Mouse (Mus musculus): ENCODE results near the gene Aldh1l1. TPM values are rescaled to one million over a fixed set of nuclear protein-coding genes. Genes with fewer than 3 reads are reported as not detected.

The Aldh1l1 gene
- polyA plus RNA-seq, 1 experiment from 2014 or later, result 72.2 TPM

DNA sequence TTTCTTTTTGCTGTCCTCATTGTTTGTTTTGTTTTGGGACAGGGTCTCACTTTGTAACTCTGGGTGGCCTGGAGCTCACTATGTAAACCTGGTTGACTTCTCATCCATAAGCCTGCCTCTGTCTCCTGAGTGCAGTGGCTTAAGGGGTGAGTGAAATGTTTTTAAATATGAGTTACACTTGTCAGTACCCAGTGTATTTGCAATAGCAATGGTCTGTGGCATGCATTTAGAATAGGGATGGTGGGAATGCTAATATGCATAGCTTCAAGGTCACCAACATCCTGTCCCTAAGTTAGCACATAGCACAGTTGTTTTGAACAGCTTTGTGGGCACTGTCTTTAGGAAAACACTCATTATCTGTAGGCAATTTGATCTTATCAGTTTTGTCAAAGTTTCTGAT lies 21.2 kb downstream of the Aldh1l1 start:
- no peak overlapping the region for H3K4me3 ChIP-seq (ENCODE audit: low read depth, low read length)
- H3K9ac ChIP-seq (ENCODE audit: low read depth, low read length), result no peak overlapping the region
- H3K9me3 ChIP-seq (replicated peaks; ENCODE audit: control insufficient read depth, low read length, poor library complexity, severe bottlenecking), result no peaks in the 10 kb centered on the region
- no peak for ATAC-seq
- no peaks in the 10 kb centered on the region for H3K36me3 ChIP-seq (ENCODE audit: control insufficient read depth, insufficient read depth, low read length)
- H3K27ac ChIP-seq (ENCODE audit: low read length), result peak overlapping the region; percentile 74
- peaks cover 4% of the 10 kb centered on the region; the same call in 1 of the 2 replicates for H3K4me1 ChIP-seq (ENCODE audit: control insufficient read depth, insufficient read depth, low read length)
- H3K27me3 ChIP-seq (ENCODE audit: control insufficient read depth, insufficient read depth, low read depth, low read length), result no peaks in the 10 kb centered on the region
- H3K4me2 ChIP-seq (ENCODE audit: low read length), result no peak overlapping the region

DNA sequence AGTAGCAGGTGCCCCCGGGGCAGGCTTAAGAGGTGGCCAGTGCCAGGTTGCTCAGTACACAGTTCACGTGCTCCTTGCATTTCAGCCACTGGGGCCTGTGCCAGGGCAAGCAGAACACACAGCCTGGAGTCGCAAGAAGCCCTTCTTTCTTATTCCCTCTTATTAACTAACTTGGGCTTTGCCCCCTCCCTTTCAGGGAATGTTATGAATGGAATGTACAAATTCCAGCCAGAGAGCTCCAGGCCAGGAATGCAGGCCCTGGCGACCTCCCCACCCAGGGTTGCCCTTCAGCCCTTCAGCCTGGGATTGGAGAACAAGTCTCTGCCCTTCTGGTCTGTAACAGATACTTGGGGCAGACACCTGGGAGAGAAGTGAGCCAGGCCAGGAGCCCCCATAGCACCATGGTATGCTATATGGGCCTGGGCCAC lies 22.0 kb downstream of the Aldh1l1 start:
- H3K4me2 ChIP-seq (ENCODE audit: low read length), result no peak overlapping the region
- H3K4me3 ChIP-seq (ENCODE audit: low read depth, low read length), result no peak overlapping the region
- H3K27me3 ChIP-seq (ENCODE audit: control insufficient read depth, insufficient read depth, low read depth, low read length), result no peaks in the 10 kb centered on the region
- H3K27ac ChIP-seq (ENCODE audit: low read length), result peak overlapping the region; percentile 46; the same call in 1 of the 2 replicates
- H3K4me1 ChIP-seq (ENCODE audit: control insufficient read depth, insufficient read depth, low read length), result peaks cover 4% of the 10 kb centered on the region; the same call in 1 of the 2 replicates
- no peaks in the 10 kb centered on the region for H3K9me3 ChIP-seq (replicated peaks; ENCODE audit: control insufficient read depth, low read length, poor library complexity, severe bottlenecking)
- ATAC-seq, result peak; percentile 84
- no peak overlapping the region for H3K9ac ChIP-seq (ENCODE audit: low read depth, low read length)
- H3K36me3 ChIP-seq (ENCODE audit: control insufficient read depth, insufficient read depth, low read length), result no peaks in the 10 kb centered on the region
- whole genome bisulfite sequencing, result 40% methylated on average over 4 of the region's 4 CpGs

DNA sequence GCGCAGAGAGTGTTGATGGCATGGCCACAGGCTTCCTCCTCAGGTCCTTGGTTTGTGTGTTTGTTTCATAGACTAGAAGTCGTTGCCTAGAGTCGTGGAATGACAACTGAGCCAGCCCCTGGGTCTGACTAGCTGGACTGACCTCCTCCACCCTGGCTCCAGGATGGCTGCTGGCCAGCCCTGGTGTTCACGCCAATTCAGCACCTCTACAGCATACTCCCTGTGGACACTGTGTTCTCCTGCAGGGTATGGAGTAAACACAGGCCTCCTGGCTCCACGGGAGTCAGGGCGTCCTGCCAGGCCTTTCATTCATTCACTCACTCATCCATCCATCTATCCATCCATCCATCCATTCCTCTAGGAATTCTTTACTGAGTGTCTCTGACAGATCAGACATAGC lies 22.9 kb downstream of the Aldh1l1 start:
- no peak overlapping the region for H3K4me3 ChIP-seq (ENCODE audit: low read depth, low read length)
- H3K9me3 ChIP-seq (replicated peaks; ENCODE audit: control insufficient read depth, low read length, poor library complexity, severe bottlenecking), result no peaks in the 10 kb centered on the region
- peak overlapping the region; percentile 46; the same call in 1 of the 2 replicates for H3K27ac ChIP-seq (ENCODE audit: low read length)
- no peak overlapping the region for H3K9ac ChIP-seq (ENCODE audit: low read depth, low read length)
- peaks cover 4% of the 10 kb centered on the region; the same call in 1 of the 2 replicates for H3K4me1 ChIP-seq (ENCODE audit: control insufficient read depth, insufficient read depth, low read length)
- H3K27me3 ChIP-seq (ENCODE audit: control insufficient read depth, insufficient read depth, low read depth, low read length), result no peaks in the 10 kb centered on the region
- WGBS, result 67% methylated on average over 6 of the region's 6 CpGs
- H3K4me2 ChIP-seq (ENCODE audit: low read length), result no peak overlapping the region
- no peak for ATAC-seq
- H3K36me3 ChIP-seq (ENCODE audit: control insufficient read depth, insufficient read depth, low read length), result no peaks in the 10 kb centered on the region

DNA sequence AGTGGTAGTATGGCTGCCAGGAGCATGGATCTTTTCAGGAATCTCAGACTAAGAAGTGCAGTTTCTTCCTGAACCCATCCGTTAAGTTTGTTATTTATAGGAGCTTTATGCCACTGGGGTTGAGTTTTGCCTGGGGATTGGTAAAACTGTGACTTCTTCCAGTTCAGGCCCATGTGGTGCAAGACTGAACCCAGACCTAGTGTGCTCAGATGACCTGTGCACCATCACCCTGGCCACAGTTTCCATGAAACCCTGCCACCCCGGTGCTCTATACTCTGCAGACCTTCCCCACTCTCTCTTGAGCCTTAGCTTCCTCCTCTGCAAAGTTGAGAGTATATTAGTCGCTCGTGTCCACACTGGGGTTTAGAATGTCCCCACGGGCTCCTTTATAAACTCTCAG lies 26.2 kb downstream of the Aldh1l1 start:
- no peak for ATAC-seq
- H3K27me3 ChIP-seq (ENCODE audit: control insufficient read depth, insufficient read depth, low read depth, low read length), result no peaks in the 10 kb centered on the region
- H3K4me2 ChIP-seq (ENCODE audit: low read length), result no peak overlapping the region
- H3K27ac ChIP-seq (ENCODE audit: low read length), result no peak overlapping the region
- no peak overlapping the region for H3K9ac ChIP-seq (ENCODE audit: low read depth, low read length)
- 85% methylated on average over 5 of the region's 5 CpGs for WGBS
- no peaks in the 10 kb centered on the region for H3K36me3 ChIP-seq (ENCODE audit: control insufficient read depth, insufficient read depth, low read length)
- H3K4me1 ChIP-seq (ENCODE audit: control insufficient read depth, insufficient read depth, low read length), result peaks cover 4% of the 10 kb centered on the region; the same call in 1 of the 2 replicates
- H3K4me3 ChIP-seq (ENCODE audit: low read depth, low read length), result no peak overlapping the region
- no peaks in the 10 kb centered on the region for H3K9me3 ChIP-seq (replicated peaks; ENCODE audit: control insufficient read depth, low read length, poor library complexity, severe bottlenecking)

DNA sequence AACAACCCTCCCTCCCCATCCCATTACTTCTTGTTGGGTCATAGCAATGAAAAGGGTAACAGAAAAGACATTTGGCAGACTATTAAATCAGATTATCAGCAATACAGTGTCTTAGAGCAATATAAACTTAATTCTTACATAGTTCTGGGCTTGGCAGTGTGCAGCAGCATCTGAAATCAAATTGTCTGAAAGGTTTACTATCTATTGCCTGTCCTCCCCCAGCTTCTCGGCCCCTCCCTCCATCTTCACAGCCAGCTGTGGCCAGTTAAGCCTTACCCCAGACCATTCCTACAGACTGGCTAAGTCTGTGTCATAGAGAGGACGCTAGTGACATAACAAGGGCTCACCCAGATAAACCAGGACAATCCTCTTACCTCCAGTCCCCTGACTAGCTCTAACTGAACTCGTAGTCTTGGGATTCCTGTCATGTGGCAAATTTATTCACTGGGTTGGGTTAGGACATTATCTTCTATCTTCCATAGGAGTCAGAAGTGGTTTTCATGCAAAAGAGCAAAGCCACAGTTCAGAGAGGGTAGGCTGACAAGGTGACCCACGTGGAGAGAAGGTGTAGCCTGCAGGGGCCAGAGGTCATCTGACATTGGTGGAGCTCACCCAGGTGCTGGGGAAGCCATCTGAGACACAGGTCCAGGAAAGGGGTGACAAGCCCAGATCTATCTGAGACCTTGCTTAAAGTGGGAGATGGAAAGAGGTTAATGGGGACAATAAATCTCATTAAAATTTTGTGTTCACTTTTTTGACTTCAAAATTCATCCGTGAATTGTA lies 27.0 kb downstream of the Aldh1l1 start:
- no peaks in the 10 kb centered on the region for H3K9me3 ChIP-seq (replicated peaks; ENCODE audit: control insufficient read depth, low read length, poor library complexity, severe bottlenecking)
- H3K27ac ChIP-seq (ENCODE audit: low read length), result no peak overlapping the region
- no peak overlapping the region for H3K4me3 ChIP-seq (ENCODE audit: low read depth, low read length)
- H3K27me3 ChIP-seq (ENCODE audit: control insufficient read depth, insufficient read depth, low read depth, low read length), result no peaks in the 10 kb centered on the region
- no peaks in the 10 kb centered on the region for H3K36me3 ChIP-seq (ENCODE audit: control insufficient read depth, insufficient read depth, low read length)
- H3K4me2 ChIP-seq (ENCODE audit: low read length), result no peak overlapping the region
- WGBS, result 76% methylated on average over 5 of the region's 5 CpGs
- H3K9ac ChIP-seq (ENCODE audit: low read depth, low read length), result no peak overlapping the region
- peaks cover 4% of the 10 kb centered on the region; the same call in 1 of the 2 replicates for H3K4me1 ChIP-seq (ENCODE audit: control insufficient read depth, insufficient read depth, low read length)
- ATAC-seq, result no peak

DNA sequence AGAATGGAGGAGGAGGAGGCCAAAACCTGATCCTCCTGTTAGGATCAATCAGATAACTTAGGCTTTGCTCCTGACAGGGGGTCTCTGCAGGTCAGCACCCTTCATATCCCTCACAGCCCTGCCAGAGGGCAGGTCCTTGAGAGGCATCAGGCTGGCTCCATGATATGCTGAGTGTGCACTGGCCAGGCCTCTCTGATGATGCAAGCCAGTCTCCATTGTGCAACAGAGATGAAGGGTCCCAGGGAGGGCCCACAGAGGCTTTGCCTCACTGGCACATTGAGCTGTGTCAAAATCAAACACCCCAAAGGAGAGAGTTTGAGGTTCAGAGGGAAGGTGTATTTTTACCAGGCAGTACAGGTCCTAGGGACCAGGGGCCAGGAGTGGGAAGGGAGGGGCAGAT lies 28.1 kb downstream of the Aldh1l1 start:
- Histone ChIP-seq H3K27me3 (ENCODE audit: control insufficient read depth, insufficient read depth, low read depth, low read length) (no peaks in the 10 kb centered on the region), H3K27ac (ENCODE audit: low read length) (no peak overlapping the region), H3K4me1 (ENCODE audit: control insufficient read depth, insufficient read depth, low read length) (no peaks in the 10 kb centered on the region), H3K4me3 (ENCODE audit: low read depth, low read length) (no peak overlapping the region), H3K9me3 (replicated peaks; ENCODE audit: control insufficient read depth, low read length, poor library complexity, severe bottlenecking) (no peaks in the 10 kb centered on the region), H3K4me2 (ENCODE audit: low read length) (no peak overlapping the region), H3K36me3 (ENCODE audit: control insufficient read depth, insufficient read depth, low read length) (no peaks in the 10 kb centered on the region), H3K9ac (ENCODE audit: low read depth, low read length) (no peak overlapping the region)
- ATAC-seq, result no peak

DNA sequence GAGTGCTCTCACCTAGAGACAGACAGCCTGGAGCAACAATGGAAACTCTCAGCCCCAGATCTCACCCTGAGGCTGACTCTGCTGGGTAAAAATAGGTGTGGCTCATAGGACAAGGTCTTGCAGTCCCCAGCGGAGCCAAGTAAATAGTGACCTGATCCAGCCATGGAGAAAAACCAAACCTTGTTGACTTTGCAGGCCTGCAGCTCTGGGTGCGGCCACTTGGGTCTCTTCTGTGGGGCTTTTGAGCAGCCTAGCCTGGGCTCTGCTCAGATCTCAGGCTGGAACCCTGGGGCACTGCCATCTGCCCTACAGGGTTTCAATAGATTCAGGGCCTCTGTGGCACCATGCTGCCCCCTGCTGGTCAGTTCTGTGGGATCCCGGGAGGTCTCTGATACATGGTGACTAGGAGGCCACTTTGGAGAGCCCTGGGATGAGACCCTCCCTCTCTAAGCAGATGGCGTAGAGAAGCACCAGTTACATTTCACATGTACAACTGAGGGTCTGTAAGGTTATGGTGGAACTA lies 28.7 kb downstream of the Aldh1l1 start:
- no peaks in the 10 kb centered on the region for H3K36me3 ChIP-seq (ENCODE audit: control insufficient read depth, insufficient read depth, low read length)
- WGBS, result 49% methylated on average over 4 of the region's 4 CpGs
- H3K4me3 ChIP-seq (ENCODE audit: low read depth, low read length), result no peak overlapping the region
- no peaks in the 10 kb centered on the region for H3K27me3 ChIP-seq (ENCODE audit: control insufficient read depth, insufficient read depth, low read depth, low read length)
- no peaks in the 10 kb centered on the region for H3K9me3 ChIP-seq (replicated peaks; ENCODE audit: control insufficient read depth, low read length, poor library complexity, severe bottlenecking)
- no peaks in the 10 kb centered on the region for H3K4me1 ChIP-seq (ENCODE audit: control insufficient read depth, insufficient read depth, low read length)
- H3K4me2 ChIP-seq (ENCODE audit: low read length), result no peak overlapping the region
- no peak overlapping the region for H3K27ac ChIP-seq (ENCODE audit: low read length)
- H3K9ac ChIP-seq (ENCODE audit: low read depth, low read length), result no peak overlapping the region
- ATAC-seq, result peak; percentile 58

DNA sequence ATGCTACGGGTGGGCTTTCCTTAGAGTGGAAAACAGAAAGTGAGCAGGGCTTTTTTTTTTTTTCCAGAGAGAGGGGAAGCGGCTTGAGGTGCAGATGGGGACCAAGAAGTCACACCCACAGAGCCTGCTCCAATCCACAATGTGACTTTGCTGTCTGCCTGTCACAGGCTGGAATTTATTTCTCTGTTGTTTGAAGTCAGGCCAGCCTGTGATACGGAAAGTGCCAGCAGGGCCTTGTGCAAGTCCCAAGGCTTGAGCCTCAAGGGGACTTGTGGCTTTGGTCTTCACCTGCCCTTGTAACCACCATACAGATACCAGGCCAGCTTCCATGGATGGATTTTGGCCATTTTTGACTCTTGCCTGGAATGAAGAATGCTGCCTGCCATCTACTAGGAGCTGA lies 32.7 kb downstream of the Aldh1l1 start:
- Histone ChIP-seq H3K27me3 (ENCODE audit: control insufficient read depth, insufficient read depth, low read depth, low read length) (no peaks in the 10 kb centered on the region), H3K9me3 (replicated peaks; ENCODE audit: control insufficient read depth, low read length, poor library complexity, severe bottlenecking) (no peaks in the 10 kb centered on the region), H3K4me3 (ENCODE audit: low read depth, low read length) (no peak overlapping the region), H3K4me1 (ENCODE audit: control insufficient read depth, insufficient read depth, low read length) (no peaks in the 10 kb centered on the region), H3K36me3 (ENCODE audit: control insufficient read depth, insufficient read depth, low read length) (no peaks in the 10 kb centered on the region), H3K27ac (ENCODE audit: low read length) (no peak overlapping the region), H3K9ac (ENCODE audit: low read depth, low read length) (no peak overlapping the region), H3K4me2 (ENCODE audit: low read length) (no peak overlapping the region)
- WGBS, result 77% methylated on average over 3 of the region's 3 CpGs
- no peak for ATAC-seq

DNA sequence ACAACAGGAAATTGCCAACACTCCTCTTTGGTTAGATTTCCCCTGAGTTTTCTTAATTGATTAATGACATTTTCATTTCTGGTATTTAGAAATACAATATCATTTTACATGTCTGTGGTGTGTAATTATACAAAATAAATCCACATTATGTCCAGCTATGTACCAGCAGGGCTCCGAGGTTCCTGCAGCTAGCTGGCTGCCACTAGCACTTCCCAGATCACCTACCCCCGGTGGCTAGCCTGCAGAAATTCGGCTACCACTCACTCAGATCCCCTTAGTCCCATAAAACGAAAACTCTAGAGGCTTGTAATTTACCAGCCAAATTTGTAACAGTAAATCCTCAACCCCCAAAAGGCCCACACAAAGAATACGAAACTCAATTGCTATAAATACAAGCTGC lies 33.1 kb downstream of the Aldh1l1 start:
- Histone ChIP-seq H3K36me3 (ENCODE audit: control insufficient read depth, insufficient read depth, low read length) (no peaks in the 10 kb centered on the region), H3K4me1 (ENCODE audit: control insufficient read depth, insufficient read depth, low read length) (no peaks in the 10 kb centered on the region), H3K4me2 (ENCODE audit: low read length) (no peak overlapping the region), H3K27ac (ENCODE audit: low read length) (no peak overlapping the region), H3K27me3 (ENCODE audit: control insufficient read depth, insufficient read depth, low read depth, low read length) (no peaks in the 10 kb centered on the region), H3K9me3 (replicated peaks; ENCODE audit: control insufficient read depth, low read length, poor library complexity, severe bottlenecking) (no peaks in the 10 kb centered on the region), H3K4me3 (ENCODE audit: low read depth, low read length) (no peak overlapping the region), H3K9ac (ENCODE audit: low read depth, low read length) (no peak overlapping the region)
- no peak for ATAC-seq
- 67% methylated on average over 5 of the region's 5 CpGs for WGBS

Measured in midbrain, embryonic 16.5 days (tissue).